Mouse (Mus musculus): Measurements from ENCODE around the gene Tef.

Gene Tef

GRCm38 (mm10) chr15:81798421-81798820, 3.8 kb upstream of the Tef start:
- DNase-seq (ENCODE audit: low read depth, low spot score): no peak

GRCm38 (mm10) chr15:81800391-81800790, 1.8 kb upstream of the Tef start:
- no peak for DNase-seq (ENCODE audit: low read depth, low spot score)

- DNase-seq (ENCODE audit: low read depth, low spot score): no peak
Measured at GRCm38 (mm10) chr15:81802941-81803351, 725 bp downstream of the Tef start.

- DNase-seq (ENCODE audit: low read depth, low spot score): no peak
Measured at GRCm38 (mm10) chr15:81803425-81803951, 1.3 kb downstream of the Tef start.

- no peak for DNase-seq (ENCODE audit: low read depth, low spot score)
Measured at GRCm38 (mm10) chr15:81804172-81804571, 2.0 kb downstream of the Tef start.

- no peak for DNase-seq (ENCODE audit: low read depth, low spot score)
Measured at GRCm38 (mm10) chr15:81804883-81805282, 2.7 kb downstream of the Tef start.

- DNase-seq (ENCODE audit: low read depth, low spot score): no peak
Measured at GRCm38 (mm10) chr15:81805624-81806023, 3.4 kb downstream of the Tef start.

- no peak for DNase-seq (ENCODE audit: low read depth, low spot score)
Measured at GRCm38 (mm10) chr15:81806621-81807404, 4.6 kb downstream of the Tef start.

- no peak for DNase-seq (ENCODE audit: low read depth, low spot score)
Measured at GRCm38 (mm10) chr15:81808799-81809198, 6.6 kb downstream of the Tef start.

GRCm38 (mm10) chr15:81809550-81809949, 7.3 kb downstream of the Tef start:
- no peak for DNase-seq (ENCODE audit: low read depth, low spot score)

GRCm38 (mm10) chr15:81810150-81810549, 7.9 kb downstream of the Tef start:
- DNase-seq (ENCODE audit: low read depth, low spot score): no peak

- DNase-seq (ENCODE audit: low read depth, low spot score): peak; percentile 96
Measured at GRCm38 (mm10) chr15:81810671-81811598, 8.7 kb downstream of the Tef start.

GRCm38 (mm10) chr15:81811599-81811996, 9.4 kb downstream of the Tef start:
- DNase-seq (ENCODE audit: low read depth, low spot score): no peak

GRCm38 (mm10) chr15:81812287-81812686, 10.1 kb downstream of the Tef start:
- no peak for DNase-seq (ENCODE audit: low read depth, low spot score)

GRCm38 (mm10) chr15:81812696-81813631, 10.7 kb downstream of the Tef start:
- DNase-seq (ENCODE audit: low read depth, low spot score): no peak

- no peak for DNase-seq (ENCODE audit: low read depth, low spot score)
Measured at GRCm38 (mm10) chr15:81813986-81814705, 11.9 kb downstream of the Tef start.

GRCm38 (mm10) chr15:81814716-81815370, 12.6 kb downstream of the Tef start:
- DNase-seq (ENCODE audit: low read depth, low spot score): no peak

GRCm38 (mm10) chr15:81818404-81818803, 16.2 kb downstream of the Tef start:
- DNase-seq (ENCODE audit: low read depth, low spot score): no peak

GRCm38 (mm10) chr15:81822631-81823030, 20.4 kb downstream of the Tef start:
- no peak for DNase-seq (ENCODE audit: low read depth, low spot score)

- DNase-seq (ENCODE audit: low read depth, low spot score): no peak
Measured at GRCm38 (mm10) chr15:81824832-81825231, 22.6 kb downstream of the Tef start.

Measured in WW6 (cell line).